Mouse (Mus musculus) olfactory bulb, adult 2 months (tissue): ENCODE results near the gene Gm20532. TPM values are rescaled to one million over a fixed set of nuclear protein-coding genes. Genes with fewer than 3 reads are reported as not detected.

Experiments used
- H3K27ac ChIP-seq: fragments of 200-500 bp; 2 replicates; pipeline ENCODE4 v1.5.1; 2012; ENCODE audit warnings: low read depth, low read length; ENCODE audit not compliant: insufficient read depth
- H3K4me1 ChIP-seq: fragments of 200-500 bp; 2 replicates; pipeline ENCODE4 v1.6.1; 2012; ENCODE audit warnings: low read length; ENCODE audit not compliant: control insufficient read depth, insufficient read depth
- H3K4me3 ChIP-seq: fragments of 200-500 bp; 2 replicates; pipeline ENCODE4 v1.5.1; 2012; ENCODE audit warnings: mild to moderate bottlenecking, low read depth, low read length, moderate library complexity; ENCODE audit not compliant: insufficient read depth
- CTCF ChIP-seq: fragments of 200-500 bp; IDR thresholded peaks from 2 replicates; pipeline ENCODE4 v1.5.1; 2012; ENCODE audit warnings: low read depth, mild to moderate bottlenecking, low read length, moderate library complexity; ENCODE audit not compliant: insufficient read depth
- POLR2A ChIP-seq: fragments of 200-500 bp; IDR thresholded peaks from 2 replicates; pipeline ENCODE4 v1.6.1; 2012; ENCODE audit warnings: mild to moderate bottlenecking, low read depth, low read length, moderate library complexity; ENCODE audit not compliant: insufficient read depth
- WGBS: fragments of 180-500 bp; shearing (Covaris S2); methylation state at CpG from one replicate; pipeline ENCODE4 v1.1.7; 2018; 5-methylcytosine and 5-hydroxymethylcytosine counted together
- polyA plus RNA-seq: library from polyadenylated mRNA; stranded (reverse); fragments of >200 nt; gene quantifications from 2 replicates; pipeline ENCODE4 v1.2.4, GENCODE M21; 2012; ENCODE audit warnings: low replicate concordance; ENCODE audit not compliant: missing spikeins, insufficient read depth, insufficient read length

Gm20532 gene
- polyA plus RNA-seq, 1 experiment: not detected

DNA sequence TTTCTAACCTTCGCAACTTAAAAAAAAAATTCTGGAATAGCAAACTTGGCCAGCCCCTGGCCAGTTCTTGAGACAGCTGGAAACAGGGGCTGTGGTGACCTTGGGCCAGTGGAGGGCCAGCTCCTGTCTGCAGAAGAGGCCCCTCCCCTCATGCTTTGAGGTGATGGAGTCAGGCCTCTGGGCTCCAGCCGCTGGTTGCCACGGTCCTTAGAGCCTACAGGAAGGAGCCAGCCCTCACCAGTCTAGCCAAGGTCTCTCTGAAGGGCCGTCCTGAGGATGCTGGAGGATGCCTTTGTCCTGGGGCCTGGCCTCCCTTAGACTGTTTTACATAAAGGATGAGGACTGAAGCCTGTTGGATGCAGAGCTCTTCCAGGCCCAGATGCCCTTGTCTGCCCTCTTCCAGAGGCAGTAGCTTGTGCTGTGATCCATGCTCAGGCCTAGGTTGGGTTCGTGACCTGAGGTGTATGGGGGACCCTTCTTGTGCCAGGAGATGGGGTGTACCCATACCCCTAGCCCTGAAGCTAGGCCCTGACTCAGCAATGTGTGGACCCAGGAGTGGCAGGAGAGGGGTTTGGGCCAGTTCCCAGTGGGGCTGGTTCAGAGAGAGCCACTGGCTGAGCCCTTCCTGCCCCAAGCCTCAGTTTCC lies 42.5 kb downstream of the Gm20532 start:
- H3K4me1 ChIP-seq: peaks cover 40% of the 10 kb centered on the region
- 15% methylated on average over 5 of the region's 5 CpGs for WGBS
- peak overlapping the region; percentile 70 for H3K27ac ChIP-seq
- no peak for TF ChIP-seq POLR2A
- TF ChIP-seq CTCF: no peak
- peak overlapping the region; percentile 82 for H3K4me3 ChIP-seq

DNA sequence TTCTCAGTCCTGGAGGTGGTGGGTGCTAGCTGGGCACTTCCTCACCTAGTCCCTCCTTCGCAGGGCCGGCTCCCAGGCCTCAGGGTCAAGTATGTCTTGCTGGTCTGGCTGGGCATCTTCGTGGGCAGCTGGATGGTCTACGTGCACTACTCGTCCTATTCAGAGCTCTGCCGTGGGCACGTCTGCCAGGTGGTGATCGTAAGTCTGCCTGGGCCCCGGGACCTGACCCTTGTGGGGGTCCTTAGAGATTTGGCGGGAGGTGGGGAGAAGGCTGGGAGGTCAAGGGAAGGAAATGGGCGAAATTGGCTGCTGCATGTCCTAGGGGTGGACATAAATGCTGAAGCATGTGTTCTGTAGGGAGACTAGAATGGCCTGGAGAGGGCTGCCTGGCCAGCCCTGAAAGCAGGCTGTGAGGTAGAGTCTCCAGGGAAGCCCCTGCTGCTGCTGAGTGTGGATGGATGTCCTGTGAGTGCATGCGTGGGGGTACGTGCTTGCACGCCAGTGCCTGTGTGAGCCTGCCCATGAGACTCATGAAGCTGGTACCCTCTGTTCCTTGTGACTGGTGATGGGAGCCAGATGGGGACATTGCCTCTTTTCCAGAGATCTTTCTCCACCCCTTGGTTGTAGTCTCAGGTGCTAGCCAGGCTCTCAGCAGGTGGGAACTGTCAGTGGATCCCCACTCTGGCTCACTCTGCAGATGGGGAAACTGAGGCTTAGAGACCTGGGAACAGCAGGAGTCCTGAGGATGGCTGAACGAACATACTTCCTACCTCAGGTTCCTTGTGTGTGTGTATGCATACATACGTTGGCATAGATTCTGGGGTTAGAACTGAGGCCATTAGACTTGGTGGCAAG lies 46.3 kb downstream of the Gm20532 start:
- no peak overlapping the region for H3K4me3 ChIP-seq
- 80% methylated on average over 16 of the region's 16 CpGs for WGBS
- no peak for TF ChIP-seq POLR2A
- no peak for TF ChIP-seq CTCF
- H3K4me1 ChIP-seq: peaks cover 53% of the 10 kb centered on the region
- H3K27ac ChIP-seq: no peak overlapping the region

- Histone ChIP-seq H3K4me3 (no peak overlapping the region), H3K4me1 (peaks cover 56% of the 10 kb centered on the region), H3K27ac (no peak overlapping the region)
- TF ChIP-seq CTCF: no peak
- TF ChIP-seq POLR2A: no peak
- 70% methylated on average over 4 of the region's 4 CpGs for WGBS
These were observed 47.6 kb downstream of the Gm20532 start for GRCm38 (mm10) chr2:26633953-26634530.

GRCm38 (mm10) chr2:26634629-26635488 lies 48.4 kb downstream of the Gm20532 start:
- Histone ChIP-seq H3K27ac (no peak overlapping the region), H3K4me3 (no peak overlapping the region), H3K4me1 (peaks cover 50% of the 10 kb centered on the region)
- TF ChIP-seq CTCF (no peak), POLR2A (no peak)
- 62% methylated on average over 12 of the region's 12 CpGs for WGBS

- Histone ChIP-seq H3K4me1 (peaks cover 52% of the 10 kb centered on the region), H3K4me3 (no peak overlapping the region), H3K27ac (no peak overlapping the region)
- 74% methylated on average over 21 of the region's 21 CpGs for WGBS
- TF ChIP-seq CTCF: no peak
- TF ChIP-seq POLR2A: no peak
These were observed 49.3 kb downstream of the Gm20532 start for GRCm38 (mm10) chr2:26635489-26636324.

GRCm38 (mm10) chr2:26636325-26636635 lies 49.8 kb downstream of the Gm20532 start:
- H3K4me1 ChIP-seq: peaks cover 48% of the 10 kb centered on the region
- TF ChIP-seq CTCF (no peak), POLR2A (no peak)
- WGBS: 35% methylated on average over 2 of the region's 2 CpGs
- H3K27ac ChIP-seq: no peak overlapping the region
- H3K4me3 ChIP-seq: no peak overlapping the region

DNA sequence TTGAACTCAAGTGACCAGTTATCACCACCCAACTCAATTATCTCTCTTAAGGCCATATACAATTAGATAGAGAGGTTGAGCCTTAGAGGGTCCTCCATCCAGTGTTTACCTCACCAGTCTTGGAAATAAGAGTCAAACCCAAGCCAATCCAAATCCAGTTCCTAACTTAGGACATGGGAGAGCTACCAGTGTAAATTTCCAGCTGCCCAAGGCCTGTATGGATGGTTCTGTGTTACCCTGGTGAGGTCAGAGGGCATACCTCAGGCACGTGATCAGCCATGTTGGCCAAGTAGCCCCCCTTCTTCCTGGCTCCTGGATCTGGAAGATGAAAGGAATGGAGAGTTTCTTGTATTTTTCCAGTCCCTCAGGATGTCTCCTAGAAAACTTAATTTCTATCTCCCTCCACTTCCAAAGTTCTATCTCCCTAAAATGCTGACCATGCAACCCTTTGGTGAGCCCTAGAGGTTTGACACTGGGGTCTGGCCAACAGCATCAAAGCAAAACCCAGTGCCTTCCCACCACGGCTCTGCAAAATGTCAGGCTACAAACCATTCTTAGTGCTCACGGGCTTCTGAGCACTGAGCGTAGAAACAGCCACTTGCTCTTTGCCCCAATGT lies 51.0 kb downstream of the Gm20532 start:
- TF ChIP-seq POLR2A (no peak), CTCF (no peak)
- peaks cover 38% of the 10 kb centered on the region for H3K4me1 ChIP-seq
- H3K4me3 ChIP-seq: no peak overlapping the region
- WGBS: 71% methylated on average over 4 of the region's 4 CpGs
- H3K27ac ChIP-seq: no peak overlapping the region

DNA sequence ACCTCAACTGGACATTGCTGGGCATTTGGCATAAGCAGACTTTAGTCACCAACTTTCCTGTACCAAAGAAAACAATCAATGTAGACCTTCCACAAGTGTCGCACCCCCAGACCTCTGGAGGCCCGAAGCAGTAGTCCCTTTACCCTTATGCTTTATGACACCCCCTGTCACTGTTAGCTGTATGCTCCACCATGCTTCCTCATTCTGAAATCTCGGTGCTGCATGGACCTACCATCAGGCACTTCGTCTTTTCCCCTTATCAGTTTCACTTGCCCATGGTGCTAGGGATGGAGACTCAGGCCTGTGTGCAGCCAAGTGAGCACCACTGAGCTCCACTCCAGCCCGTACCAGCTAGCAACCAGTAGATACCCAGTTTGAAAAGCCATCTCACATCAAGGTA lies 51.6 kb downstream of the Gm20532 start:
- Histone ChIP-seq H3K27ac (no peak overlapping the region), H3K4me3 (no peak overlapping the region), H3K4me1 (peaks cover 32% of the 10 kb centered on the region)
- no peak for TF ChIP-seq CTCF
- TF ChIP-seq POLR2A: no peak
- 79% methylated on average over 5 of the region's 5 CpGs for WGBS

DNA sequence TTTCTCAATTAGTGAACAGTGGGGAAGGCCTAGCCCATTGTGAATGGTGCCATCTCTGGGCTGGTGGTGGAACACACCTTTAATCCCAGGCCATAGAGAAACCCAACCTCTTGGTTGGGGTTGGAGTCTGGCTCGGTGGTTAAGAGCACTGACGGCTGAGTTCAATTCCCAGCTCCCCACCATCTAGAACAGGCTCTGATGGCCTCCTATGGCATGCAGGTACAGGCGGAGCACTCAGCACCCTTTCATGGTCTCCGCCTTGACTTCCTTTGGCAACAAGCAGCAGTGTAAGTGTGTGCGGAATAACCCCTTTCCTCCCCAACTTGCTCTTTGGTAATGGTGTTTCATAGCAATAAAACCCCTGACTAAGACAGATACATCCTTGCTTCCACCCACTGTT lies 52.1 kb downstream of the Gm20532 start:
- Histone ChIP-seq H3K4me1 (peaks cover 28% of the 10 kb centered on the region), H3K27ac (no peak overlapping the region), H3K4me3 (no peak overlapping the region)
- TF ChIP-seq POLR2A (no peak), CTCF (no peak)
- 70% methylated on average over 5 of the region's 5 CpGs for WGBS
